Mouse (Mus musculus) small intestine, adult 2 months (tissue): ENCODE results near the gene Tex2.

Source experiments
- CTCF ChIP-seq: fragments of 200-500 bp; IDR thresholded peaks from 2 replicates; pipeline ENCODE4 v1.5.1; 2012; ENCODE audit warnings: low read depth, mild to moderate bottlenecking, control low read depth, inconsistent platforms, low read length, moderate library complexity, mixed read lengths; ENCODE audit not compliant: insufficient replicate concordance, insufficient read length; ENCODE audit errors: extremely low read depth
- POLR2A ChIP-seq: fragments of 200-500 bp; IDR thresholded peaks from 2 replicates; pipeline ENCODE4 v1.6.1; 2012; ENCODE audit warnings: low read depth, mild to moderate bottlenecking, control low read depth, inconsistent platforms, low read length, moderate library complexity

GRCm38 (mm10) chr11:106527926-106528325 is 85.3 kb downstream of the Tex2 start:
- no peak for TF ChIP-seq POLR2A
- TF ChIP-seq CTCF = no peak
